Mouse (Mus musculus): ENCODE measurements around the gene Popdc3. TPM values are rescaled to one million over a fixed set of nuclear protein-coding genes. Genes with fewer than 3 reads are reported as not detected.
"Not testable (repeated sequence)": the region's sequence is repeated elsewhere in the genome, so short reads cannot be mapped to it uniquely, and the experiment has no call there.

Popdc3 gene
- polyA plus RNA-seq, 1 experiment, result 8.8 TPM

- no peak for TF ChIP-seq POLR2A (IDR thresholded peaks at IDR 0.05; ENCODE audit: borderline replicate concordance, extremely low read depth, low read depth, low read length)
- TF ChIP-seq CTCF (IDR thresholded peaks at IDR 0.05; ENCODE audit: insufficient read depth, low read length), result no peak
- no peak for DNase-seq
- H3K4me3 ChIP-seq (replicated peaks; ENCODE audit: extremely low read depth, low read depth, low read length), result no peak overlapping the region
- WGBS, result 79% methylated on average over 3 of the region's 3 CpGs
- H3K4me1 ChIP-seq (ENCODE audit: control insufficient read depth, insufficient read depth, low read length), result no peaks in the 10 kb centered on the region
Observed at GRCm38 (mm10) chr10:45262126-45262525, 84.2 kb downstream of the Popdc3 start.

DNA sequence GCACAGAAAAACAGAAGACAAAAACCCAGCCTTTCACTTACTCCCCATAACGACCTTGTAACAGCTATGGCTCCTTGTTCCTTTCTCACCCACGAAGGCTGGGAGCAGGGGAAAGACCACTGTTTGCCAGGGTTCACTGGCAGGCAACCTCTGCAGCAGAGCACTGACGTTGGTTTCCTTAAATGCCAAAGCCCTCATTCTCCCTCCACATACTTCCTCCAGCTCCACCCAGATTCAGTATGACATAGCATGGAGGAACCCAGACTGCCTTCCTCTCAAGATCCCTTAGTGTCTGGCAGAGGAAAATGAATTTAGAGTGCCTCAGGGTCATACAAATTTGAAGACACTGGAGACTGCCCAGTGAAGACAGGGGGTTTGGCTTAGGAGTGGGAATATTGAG, 98.6 kb downstream of the Popdc3 start:
- H3K4me3 ChIP-seq (replicated peaks; ENCODE audit: extremely low read depth, low read depth, low read length), result no peak overlapping the region
- H3K4me1 ChIP-seq (ENCODE audit: control insufficient read depth, insufficient read depth, low read length), result no peaks in the 10 kb centered on the region
- WGBS, result 27% methylated on average over 3 of the region's 3 CpGs
- no peak for TF ChIP-seq POLR2A (IDR thresholded peaks at IDR 0.05; ENCODE audit: borderline replicate concordance, extremely low read depth, low read depth, low read length)
- no peak for DNase-seq

DNA sequence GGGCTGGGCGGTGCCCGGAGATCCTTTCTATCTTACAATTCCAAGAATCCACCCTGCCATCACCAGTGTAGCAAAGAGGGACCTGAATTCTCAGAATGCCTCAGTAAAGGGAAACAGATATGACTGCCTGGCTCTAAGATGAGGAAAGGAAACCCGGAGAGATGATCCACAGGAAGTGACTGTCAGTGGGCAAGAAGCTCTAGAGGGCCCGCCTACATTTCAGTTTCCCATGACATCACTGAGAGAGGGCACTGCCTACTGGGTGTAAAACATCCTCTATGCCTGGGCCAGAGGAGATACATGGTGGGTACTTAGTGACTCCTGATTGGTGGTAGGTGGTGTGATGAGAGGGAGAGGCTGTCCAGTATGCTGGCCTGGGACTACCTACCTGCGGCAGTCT, 99.1 kb downstream of the Popdc3 start:
- H3K4me1 ChIP-seq (ENCODE audit: control insufficient read depth, insufficient read depth, low read length), result no peaks in the 10 kb centered on the region
- WGBS, result 76% methylated on average over 5 of the region's 5 CpGs
- TF ChIP-seq CTCF (IDR thresholded peaks at IDR 0.05; ENCODE audit: insufficient read depth, low read length) (no peak), POLR2A (IDR thresholded peaks at IDR 0.05; ENCODE audit: borderline replicate concordance, extremely low read depth, low read depth, low read length) (no peak)
- no peak for DNase-seq
- H3K4me3 ChIP-seq (replicated peaks; ENCODE audit: extremely low read depth, low read depth, low read length), result no peak overlapping the region

- no peak overlapping the region for H3K4me3 ChIP-seq (replicated peaks; ENCODE audit: extremely low read depth, low read depth, low read length)
- DNase-seq, result no peak
- no peaks in the 10 kb centered on the region for H3K4me1 ChIP-seq (ENCODE audit: control insufficient read depth, insufficient read depth, low read length)
- 59% methylated on average over 5 of the region's 5 CpGs for WGBS
- TF ChIP-seq POLR2A (IDR thresholded peaks at IDR 0.05; ENCODE audit: borderline replicate concordance, extremely low read depth, low read depth, low read length), result no peak
- no peak for TF ChIP-seq CTCF (IDR thresholded peaks at IDR 0.05; ENCODE audit: insufficient read depth, low read length)
Observed at GRCm38 (mm10) chr10:45285651-45286050, 107.8 kb downstream of the Popdc3 start.

DNA sequence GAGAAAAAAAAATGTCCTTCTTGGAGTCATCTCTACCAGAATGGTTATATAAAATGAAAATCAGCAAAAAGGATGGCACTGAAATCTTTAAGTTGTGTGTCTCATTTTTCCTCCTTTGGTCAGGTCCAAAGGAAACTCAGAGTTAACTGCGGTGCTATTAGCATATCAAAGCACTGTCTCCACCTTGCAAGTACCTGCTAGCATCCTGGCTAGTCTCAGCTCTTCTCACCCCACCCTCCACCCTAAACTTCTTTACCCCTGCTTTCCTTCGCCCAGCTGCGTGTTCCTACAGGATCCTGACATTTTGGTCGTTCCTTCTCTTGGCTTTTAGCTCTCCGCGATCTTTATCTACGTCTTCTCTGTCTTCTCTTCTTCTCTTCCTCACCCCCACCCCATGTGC, 110.5 kb downstream of the Popdc3 start:
- Histone ChIP-seq H3K4me1 (ENCODE audit: control insufficient read depth, insufficient read depth, low read length) (no peaks in the 10 kb centered on the region), H3K4me3 (replicated peaks; ENCODE audit: extremely low read depth, low read depth, low read length) (no peak overlapping the region)
- TF ChIP-seq POLR2A (IDR thresholded peaks at IDR 0.05; ENCODE audit: borderline replicate concordance, extremely low read depth, low read depth, low read length) (no peak), CTCF (IDR thresholded peaks at IDR 0.05; ENCODE audit: insufficient read depth, low read length) (no peak)
- no peak for DNase-seq
- WGBS, result 55% methylated on average over 7 of the region's 7 CpGs

DNA sequence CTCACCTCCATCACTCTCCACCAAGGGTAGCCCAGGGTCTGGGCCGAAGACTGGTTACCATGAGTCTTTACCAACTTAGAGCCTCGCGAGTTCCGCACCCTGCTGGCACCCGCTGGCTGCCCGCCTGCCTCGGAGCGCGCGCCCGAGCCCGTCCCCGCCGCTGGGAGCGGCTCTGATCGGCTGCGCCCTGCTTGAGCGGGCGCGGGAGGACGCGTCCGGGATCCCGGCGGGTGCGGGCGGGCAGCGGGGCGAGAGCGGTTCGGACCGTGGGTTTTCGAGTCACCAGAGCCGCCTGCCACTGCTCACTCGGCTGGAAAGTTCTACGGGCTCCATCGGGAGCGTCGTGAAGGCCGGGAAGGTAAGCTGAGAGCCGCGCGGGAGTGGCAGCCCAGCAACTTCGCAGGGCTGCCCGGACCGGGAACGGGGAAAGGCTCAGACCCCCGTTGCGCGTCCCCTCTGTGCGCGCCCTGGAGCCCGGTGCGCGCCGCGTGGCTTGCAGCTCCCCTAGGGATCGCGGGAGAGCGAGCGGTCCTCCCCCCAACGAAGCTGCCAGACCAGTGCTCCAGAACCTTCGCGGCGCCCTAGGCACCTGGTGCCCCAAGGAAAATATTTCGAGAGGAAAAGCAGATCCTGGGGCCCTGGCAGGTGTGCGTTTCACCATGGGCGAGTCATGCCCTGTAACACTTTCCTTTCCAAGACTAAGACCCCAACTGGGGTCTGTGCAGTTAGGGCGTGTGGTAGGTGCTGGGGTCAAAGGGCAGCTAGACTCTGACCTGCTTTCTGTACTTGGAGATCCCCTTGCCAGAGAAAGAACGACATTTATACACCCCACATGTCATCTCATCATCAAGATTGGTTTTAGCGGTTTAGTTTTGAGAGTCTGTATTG, 111.6 kb downstream of the Popdc3 start:
- no peak for TF ChIP-seq POLR2A (IDR thresholded peaks at IDR 0.05; ENCODE audit: borderline replicate concordance, extremely low read depth, low read depth, low read length)
- no peak for TF ChIP-seq CTCF (IDR thresholded peaks at IDR 0.05; ENCODE audit: insufficient read depth, low read length)
- 1% methylated on average over 71 of the region's 71 CpGs for WGBS
- Histone ChIP-seq H3K4me1 (ENCODE audit: control insufficient read depth, insufficient read depth, low read length) (no peaks in the 10 kb centered on the region), H3K4me3 (replicated peaks; ENCODE audit: extremely low read depth, low read depth, low read length) (peak overlapping the region; percentile 11)
- DNase-seq, result peak; percentile 3

DNA sequence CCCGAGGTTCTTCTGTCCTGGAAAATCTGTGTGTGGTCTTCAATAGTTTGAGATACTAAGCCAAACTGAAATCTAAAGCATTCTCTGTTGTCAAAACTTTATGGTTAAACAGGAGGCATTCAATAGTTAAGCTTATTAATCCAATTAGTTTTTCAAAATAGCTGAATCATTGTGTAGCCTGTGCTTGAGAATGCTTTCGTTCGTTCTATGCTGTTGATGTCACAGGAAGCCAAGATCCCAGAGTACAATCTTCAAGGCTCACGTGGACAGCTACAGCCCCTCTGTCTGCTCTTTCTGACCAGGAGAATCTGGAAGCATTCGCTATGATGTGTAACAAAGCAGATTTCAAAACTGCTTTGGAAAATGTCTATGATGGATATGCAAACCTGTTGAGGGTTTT, 112.7 kb downstream of the Popdc3 start:
- TF ChIP-seq CTCF (IDR thresholded peaks at IDR 0.05; ENCODE audit: insufficient read depth, low read length), result no peak
- no peak for TF ChIP-seq POLR2A (IDR thresholded peaks at IDR 0.05; ENCODE audit: borderline replicate concordance, extremely low read depth, low read depth, low read length)
- 61% methylated on average over 5 of the region's 5 CpGs for WGBS
- DNase-seq, result no peak
- no peaks in the 10 kb centered on the region for H3K4me1 ChIP-seq (ENCODE audit: control insufficient read depth, insufficient read depth, low read length)
- H3K4me3 ChIP-seq (replicated peaks; ENCODE audit: extremely low read depth, low read depth, low read length), result no peak overlapping the region

DNA sequence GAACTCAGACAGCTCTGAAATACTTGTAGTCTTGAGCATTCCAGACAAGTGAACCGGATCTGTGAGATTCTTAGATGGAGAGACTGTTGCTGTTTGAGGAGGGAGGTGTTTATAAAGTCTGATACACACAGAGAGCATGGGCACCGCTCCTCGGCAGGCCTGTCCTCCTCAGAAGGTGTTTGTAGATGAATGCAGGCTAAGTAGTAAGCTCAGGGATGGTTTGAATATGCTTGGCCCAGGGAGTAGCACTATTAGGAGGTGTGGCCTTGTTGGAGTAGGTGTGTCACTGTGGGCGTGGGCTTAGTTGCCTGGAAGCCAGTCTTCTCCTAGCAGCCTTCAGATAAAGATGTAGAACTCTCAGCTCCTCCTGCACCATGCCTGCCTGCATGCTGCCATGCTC, 114.3 kb downstream of the Popdc3 start:
- WGBS, result 35% methylated on average over 4 of the region's 4 CpGs
- not testable (repeated sequence) for DNase-seq; H3K4me3 ChIP-seq (replicated peaks; ENCODE audit: extremely low read depth, low read depth, low read length); H3K4me1 ChIP-seq (ENCODE audit: control insufficient read depth, insufficient read depth, low read length)

GRCm38 (mm10) chr10:45295093-45295492, 117.2 kb downstream of the Popdc3 start:
- no peak for DNase-seq
- 66% methylated on average over 5 of the region's 5 CpGs for WGBS
- no peak overlapping the region for H3K4me3 ChIP-seq (replicated peaks; ENCODE audit: extremely low read depth, low read depth, low read length)
- H3K4me1 ChIP-seq (ENCODE audit: control insufficient read depth, insufficient read depth, low read length), result no peaks in the 10 kb centered on the region
- TF ChIP-seq CTCF (IDR thresholded peaks at IDR 0.05; ENCODE audit: insufficient read depth, low read length), result no peak
- TF ChIP-seq POLR2A (IDR thresholded peaks at IDR 0.05; ENCODE audit: borderline replicate concordance, extremely low read depth, low read depth, low read length), result no peak

- H3K4me3 ChIP-seq (replicated peaks; ENCODE audit: extremely low read depth, low read depth, low read length), result no peak overlapping the region
- H3K4me1 ChIP-seq (ENCODE audit: control insufficient read depth, insufficient read depth, low read length), result no peaks in the 10 kb centered on the region
- WGBS, result 65% methylated on average over 6 of the region's 6 CpGs
- DNase-seq, result no peak
- TF ChIP-seq POLR2A (IDR thresholded peaks at IDR 0.05; ENCODE audit: borderline replicate concordance, extremely low read depth, low read depth, low read length) (no peak), CTCF (IDR thresholded peaks at IDR 0.05; ENCODE audit: insufficient read depth, low read length) (no peak)
Observed at GRCm38 (mm10) chr10:45298503-45298902, 120.6 kb downstream of the Popdc3 start.
